Mouse (Mus musculus) kidney, adult 9 months (tissue): Measurements from ENCODE around the gene Map1s.
A peak's percentile ranks its signal among the peaks of the same experiment; 100 is the strongest.

Experiments
- DNase-seq: peaks from one replicate; pipeline ENCODE4 v3.0.0; 2022

The Map1s gene

GRCm38 (mm10) chr8:70905831-70906736 is at the start of gene Map1s:
Gene Map1s, plus strand, starts transcription at chr8:70905932.
- peak; percentile 62 for DNase-seq

- no peak for DNase-seq
Measured at GRCm38 (mm10) chr8:70856028-70856427, 49.7 kb upstream of the Map1s start.

GRCm38 (mm10) chr8:70856541-70857197 is 49.1 kb upstream of the Map1s start:
- DNase-seq, result peak; percentile 82

GRCm38 (mm10) chr8:70857516-70857915 is 48.2 kb upstream of the Map1s start:
- DNase-seq, result no peak

GRCm38 (mm10) chr8:70862824-70863641 is 42.7 kb upstream of the Map1s start, which contains the start of gene Kcnn1:
Gene Kcnn1, minus strand, starts transcription at chr8:70863258.
- DNase-seq, result no peak

- DNase-seq, result no peak
Measured at GRCm38 (mm10) chr8:70863956-70864711, 41.6 kb upstream of the Map1s start.

- DNase-seq, result no peak
Measured at GRCm38 (mm10) chr8:70864712-70865221, 41.0 kb upstream of the Map1s start.

GRCm38 (mm10) chr8:70865350-70866000 is 40.3 kb upstream of the Map1s start:
- peak; percentile 100 for DNase-seq

GRCm38 (mm10) chr8:70866001-70866520 is 39.7 kb upstream of the Map1s start:
- DNase-seq, result no peak

- DNase-seq, result no peak
Measured at GRCm38 (mm10) chr8:70866566-70866965, 39.2 kb upstream of the Map1s start.

- peak; percentile 79 for DNase-seq
Measured at GRCm38 (mm10) chr8:70868559-70869198, 37.1 kb upstream of the Map1s start.

- peak; percentile 37 for DNase-seq
Measured at GRCm38 (mm10) chr8:70869199-70869571, 36.5 kb upstream of the Map1s start.

- DNase-seq, result peak; percentile 89
Measured at GRCm38 (mm10) chr8:70869601-70870041, 36.1 kb upstream of the Map1s start.

GRCm38 (mm10) chr8:70871195-70871807 is 34.4 kb upstream of the Map1s start:
- no peak for DNase-seq

GRCm38 (mm10) chr8:70872643-70873363 is 32.9 kb upstream of the Map1s start:
- no peak for DNase-seq

- DNase-seq, result peak; percentile 98
Measured at GRCm38 (mm10) chr8:70873364-70873985, 32.3 kb upstream of the Map1s start, which contains the start of gene Ccdc124. Gene Ccdc124, minus strand, starts transcription at chr8:70873935.

GRCm38 (mm10) chr8:70874441-70874840 is 31.3 kb upstream of the Map1s start:
- no peak for DNase-seq

- DNase-seq, result no peak
Measured at GRCm38 (mm10) chr8:70876382-70876781, 29.4 kb upstream of the Map1s start.

GRCm38 (mm10) chr8:70878178-70878577 is 27.6 kb upstream of the Map1s start:
- DNase-seq, result no peak
